Mouse (Mus musculus): ENCODE data around the gene Epn2. TPM values are rescaled to one million over a fixed set of nuclear protein-coding genes. Genes with fewer than 3 reads are reported as not detected.

The Epn2 gene
- total and polyA plus RNA-seq, 3 experiments = 7.2 to 13.8 (median 10.1) TPM

- Histone ChIP-seq H3K4me2 (ENCODE audit: insufficient read depth, low read depth, poor library complexity, severe bottlenecking) (no peak overlapping the region), H3K9ac (ENCODE audit: insufficient read depth, low read depth) (no peak overlapping the region), H3K9me3 (replicated peaks; ENCODE audit: low read length) (no peaks in the 10 kb centered on the region), H3K79me2 (replicated peaks; ENCODE audit: control insufficient read depth, extremely low read depth, insufficient read depth, poor library complexity, severe bottlenecking) (no peaks in the 10 kb centered on the region), H3K4me1 (ENCODE audit: control insufficient read depth in 1 of 2, insufficient read depth in 2 of 2) (no peaks in the 10 kb centered on the region), H3K4me3 (replicated peaks in 1 of 3; ENCODE audit: low read depth in 2 of 3, low read length in 2 of 3, poor library complexity in 1 of 3) (no peak overlapping the region), H3K36me3 (replicated peaks in 1 of 2; ENCODE audit: control insufficient read depth in 1 of 2, insufficient read depth in 1 of 2, low read length in 1 of 2) (peaks cover 24 to 72% of the 10 kb centered on the region in 2 experiments), H3K27me3 (replicated peaks) (no peaks in the 10 kb centered on the region), H3K27ac (ENCODE audit: insufficient read depth, low read depth) (no peak overlapping the region)
- DNase-seq (ENCODE audit: extremely low read depth) = no peak
- in situ Hi-C loops (cut with MboI; ENCODE audit: low pct_ligation_motif_present, low pct_unique_long_range_greater_than_20kb, low sequenced_read_pairs) (no loop called here), dilution Hi-C loops (cut with MboI; ENCODE audit: extremely low pct_ligation_motif_present, extremely low pct_unique_long_range_greater_than_20kb, low sequenced_read_pairs) (no loop called here)
- no peak for TF ChIP-seq NRF1 (IDR thresholded peaks at IDR 0.05; ENCODE audit: low read depth, low read length)
- TF ChIP-seq PAX5 (IDR thresholded peaks at IDR 0.05; ENCODE audit: low read length) = no peak
- no peak for TF ChIP-seq MAZ (IDR thresholded peaks at IDR 0.05; ENCODE audit: low read depth, low read length)
- no peak for TF ChIP-seq CTCF (conservative IDR thresholded peaks at IDR 0.05 in 1 of 2, IDR thresholded peaks at IDR 0.05 in 1 of 2; ENCODE audit: low read depth in 2 of 2, low read length in 2 of 2)
- TF ChIP-seq JUN (IDR thresholded peaks at IDR 0.05; ENCODE audit: insufficient read depth, low read depth, low read length) = no peak
- TF ChIP-seq HCFC1 (IDR thresholded peaks at IDR 0.05; ENCODE audit: low read depth, low read length) = no peak
- no peak for TF ChIP-seq POLR2A (IDR thresholded peaks at IDR 0.05; ENCODE audit: low read depth, low read length)
Observed at GRCm38 (mm10) chr11:61519484-61520107, 59.9 kb downstream of the Epn2 start.

DNA sequence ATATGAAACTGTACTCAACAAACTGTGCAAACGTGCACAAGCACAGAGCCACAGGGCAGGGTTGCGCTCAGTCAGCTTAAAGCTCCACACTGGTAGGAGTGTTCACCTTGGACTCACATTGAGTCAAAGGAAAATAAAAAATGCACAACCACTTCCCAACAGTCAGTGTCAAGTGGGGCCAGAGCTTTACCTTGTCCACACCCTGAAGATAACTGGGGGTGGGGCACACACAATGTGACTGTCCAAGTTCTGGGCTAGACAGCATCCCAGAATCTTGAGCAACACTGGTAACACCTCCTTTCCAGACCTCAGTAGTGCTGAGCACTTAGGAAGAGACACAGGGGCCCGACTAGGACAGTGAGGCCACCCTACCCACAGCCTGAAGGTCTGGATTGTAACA, 60.6 kb downstream of the Epn2 start:
- Histone ChIP-seq H3K27ac (ENCODE audit: insufficient read depth, low read depth) (no peak overlapping the region), H3K36me3 (replicated peaks in 1 of 2; ENCODE audit: control insufficient read depth in 1 of 2, insufficient read depth in 1 of 2, low read length in 1 of 2) (peaks cover 24 to 73% of the 10 kb centered on the region in 2 experiments), H3K9me3 (replicated peaks; ENCODE audit: low read length) (no peaks in the 10 kb centered on the region), H3K79me2 (replicated peaks; ENCODE audit: control insufficient read depth, extremely low read depth, insufficient read depth, poor library complexity, severe bottlenecking) (no peaks in the 10 kb centered on the region), H3K4me3 (replicated peaks in 1 of 3; ENCODE audit: low read depth in 2 of 3, low read length in 2 of 3, poor library complexity in 1 of 3) (no peak overlapping the region), H3K4me2 (ENCODE audit: insufficient read depth, low read depth, poor library complexity, severe bottlenecking) (no peak overlapping the region), H3K4me1 (ENCODE audit: control insufficient read depth in 1 of 2, insufficient read depth in 2 of 2) (no peaks in the 10 kb centered on the region), H3K27me3 (replicated peaks) (no peaks in the 10 kb centered on the region), H3K9ac (ENCODE audit: insufficient read depth, low read depth) (no peak overlapping the region)
- in situ Hi-C loops (cut with MboI; ENCODE audit: low pct_ligation_motif_present, low pct_unique_long_range_greater_than_20kb, low sequenced_read_pairs) (no loop called here), dilution Hi-C loops (cut with MboI; ENCODE audit: extremely low pct_ligation_motif_present, extremely low pct_unique_long_range_greater_than_20kb, low sequenced_read_pairs) (no loop called here)
- TF ChIP-seq POLR2AphosphoS2 (IDR thresholded peaks at IDR 0.05; ENCODE audit: low read depth, low read length) = no peak
- no peak for TF ChIP-seq MAZ (IDR thresholded peaks at IDR 0.05; ENCODE audit: low read depth, low read length)
- no peak for TF ChIP-seq KAT2A (IDR thresholded peaks at IDR 0.05; ENCODE audit: insufficient replicate concordance, low read length)
- TF ChIP-seq CHD2 (IDR thresholded peaks at IDR 0.05; ENCODE audit: low read length) = no peak
- TF ChIP-seq GABPA (IDR thresholded peaks at IDR 0.05; ENCODE audit: insufficient replicate concordance, low read depth, low read length) = no peak
- no peak for TF ChIP-seq TCF12 (IDR thresholded peaks at IDR 0.05; ENCODE audit: low read depth, low read length)
- no peak for TF ChIP-seq ZNF384 (IDR thresholded peaks at IDR 0.05; ENCODE audit: low read depth, low read length)
- DNase-seq (ENCODE audit: extremely low read depth) = no peak

DNA sequence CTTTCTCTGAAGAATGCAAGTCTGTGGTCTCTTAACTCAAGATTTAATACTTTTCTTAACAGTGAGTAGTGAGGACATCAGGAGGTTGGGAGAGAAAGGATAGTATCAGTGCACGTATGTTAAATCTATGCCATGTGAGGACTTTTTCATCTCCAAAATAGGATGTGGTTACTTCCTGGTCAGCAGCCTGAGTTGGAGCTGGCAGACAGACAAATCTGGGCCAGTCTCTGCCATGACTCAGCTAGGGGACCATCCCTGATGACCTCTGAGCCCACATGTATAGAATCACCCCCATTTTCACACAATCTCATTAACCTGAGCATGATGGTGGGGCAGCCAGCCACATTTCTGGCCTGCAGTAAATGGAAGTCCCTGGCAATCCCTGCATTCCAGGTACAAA, 61.5 kb downstream of the Epn2 start:
- Histone ChIP-seq H3K9ac (ENCODE audit: insufficient read depth, low read depth) (no peak overlapping the region), H3K27me3 (replicated peaks) (no peaks in the 10 kb centered on the region), H3K27ac (ENCODE audit: insufficient read depth, low read depth) (no peak overlapping the region), H3K36me3 (replicated peaks in 1 of 2; ENCODE audit: control insufficient read depth in 1 of 2, insufficient read depth in 1 of 2, low read length in 1 of 2) (peaks cover 28 to 74% of the 10 kb centered on the region in 2 experiments), H3K79me2 (replicated peaks; ENCODE audit: control insufficient read depth, extremely low read depth, insufficient read depth, poor library complexity, severe bottlenecking) (no peaks in the 10 kb centered on the region), H3K4me2 (ENCODE audit: insufficient read depth, low read depth, poor library complexity, severe bottlenecking) (no peak overlapping the region), H3K9me3 (replicated peaks; ENCODE audit: low read length) (no peaks in the 10 kb centered on the region), H3K4me1 (ENCODE audit: control insufficient read depth in 1 of 2, insufficient read depth in 2 of 2) (no peaks in the 10 kb centered on the region), H3K4me3 (replicated peaks in 1 of 3; ENCODE audit: low read depth in 2 of 3, low read length in 2 of 3, poor library complexity in 1 of 3) (no peak overlapping the region)
- in situ Hi-C loops (cut with MboI; ENCODE audit: low pct_ligation_motif_present, low pct_unique_long_range_greater_than_20kb, low sequenced_read_pairs) = no loop called here
- TF ChIP-seq ZC3H11A (IDR thresholded peaks at IDR 0.05; ENCODE audit: low read depth, low read length) (no peak), PAX5 (IDR thresholded peaks at IDR 0.05; ENCODE audit: low read length) (no peak), EP300 (IDR thresholded peaks at IDR 0.05; ENCODE audit: low read length) (no peak), KAT2A (IDR thresholded peaks at IDR 0.05; ENCODE audit: insufficient replicate concordance, low read length) (no peak), RCOR1 (conservative IDR thresholded peaks at IDR 0.05; ENCODE audit: low read depth, low read length) (no peak), MXI1 (IDR thresholded peaks at IDR 0.05; ENCODE audit: low read depth, low read length) (no peak), JUND (conservative IDR thresholded peaks at IDR 0.05; ENCODE audit: low read depth, low read length) (no peak), E2F4 (IDR thresholded peaks at IDR 0.05; ENCODE audit: insufficient replicate concordance, low read depth, low read length) (no peak), SIN3A (IDR thresholded peaks at IDR 0.05; ENCODE audit: low read length) (no peak), GABPA (IDR thresholded peaks at IDR 0.05; ENCODE audit: insufficient replicate concordance, low read depth, low read length) (no peak), ETS1 (conservative IDR thresholded peaks at IDR 0.05; ENCODE audit: low read depth, low read length) (no peak)
- dilution Hi-C loops (cut with MboI; ENCODE audit: extremely low pct_ligation_motif_present, extremely low pct_unique_long_range_greater_than_20kb, low sequenced_read_pairs) = no loop called here
- DNase-seq (ENCODE audit: extremely low read depth) = no peak

Measured in CH12.LX (cell line).